Mouse (Mus musculus) lung, postnatal 0 days (tissue): ENCODE data around the gene Sntg2.

Experiments used
- CTCF ChIP-seq: IDR thresholded peaks from 2 replicates; pipeline ENCODE4 v1.5.1; 2016; ENCODE audit warnings: antibody characterized with exemption, mild to moderate bottlenecking
- EP300 ChIP-seq: IDR thresholded peaks from 2 replicates; pipeline ENCODE4 v1.6.1; 2016; ENCODE audit warnings: antibody characterized with exemption, mild to moderate bottlenecking, control low read depth

DNA sequence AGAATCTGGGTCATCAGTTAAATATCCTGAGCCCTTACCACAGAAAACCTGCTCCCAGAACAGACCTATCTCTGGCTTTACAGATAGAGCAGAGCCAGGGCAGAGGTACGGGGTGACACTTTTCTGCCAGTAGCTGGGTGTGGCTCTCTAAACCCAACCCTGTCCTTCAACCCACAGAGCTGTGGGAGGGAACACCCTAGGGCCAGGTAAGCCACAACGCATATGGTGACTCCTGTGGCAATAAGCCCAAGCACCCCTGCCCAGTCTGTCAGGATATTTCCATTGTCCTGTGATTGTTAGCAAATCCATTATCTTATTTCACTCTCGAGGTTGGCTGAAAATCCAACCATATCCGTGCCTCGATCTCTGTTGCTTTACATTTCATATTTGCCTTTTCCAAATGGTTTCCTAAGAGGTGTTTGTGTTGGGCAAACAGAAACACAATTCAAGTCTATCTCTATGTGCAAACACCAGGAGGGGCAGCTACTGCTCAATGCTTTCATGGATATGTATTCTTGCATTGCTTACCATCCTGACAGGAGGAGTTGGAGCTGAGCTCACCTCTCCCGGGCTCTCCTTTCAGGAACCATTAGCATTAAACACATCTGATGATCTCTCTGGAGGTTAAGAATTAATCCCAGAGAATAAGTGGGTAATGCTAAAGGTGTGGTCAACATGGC, 156.3 kb downstream of the Sntg2 start:
- no peak for TF ChIP-seq CTCF
- TF ChIP-seq EP300: no peak
